Mouse (Mus musculus): ENCODE results near the gene Mpp3. TPM values are rescaled to one million over a fixed set of nuclear protein-coding genes. Genes with fewer than 3 reads are reported as not detected.
A peak's percentile ranks its signal among the peaks of the same experiment; 100 is the strongest.

Gene Mpp3
- polyA plus RNA-seq, 1 experiment = 2.1 TPM

- peak within 1 kb of the TSS; percentile 29 for H3ac ChIP-seq (ENCODE audit: control insufficient read depth, insufficient read length)
- peaks cover 12% of the 10 kb centered on the region for H3K79me2 ChIP-seq (ENCODE audit: control insufficient read depth, insufficient read depth)
- peaks cover 11% of the 10 kb centered on the region for H3K36me3 ChIP-seq (ENCODE audit: control insufficient read depth, insufficient read depth)
- peak; percentile 79 for TF ChIP-seq POLR2A (IDR thresholded peaks at IDR 0.05; ENCODE audit: insufficient read length, low read depth)
- TF ChIP-seq USF1 (IDR thresholded peaks at IDR 0.05; ENCODE audit: low read depth) = peak; percentile 95
- TF ChIP-seq TCF3 (IDR thresholded peaks at IDR 0.05; ENCODE audit: insufficient read length, low read depth) = peak; percentile 73
- peak; percentile 76 to 99 (median 98) for TF ChIP-seq MYOD1 (IDR thresholded peaks at IDR 0.05; ENCODE audit: control insufficient read depth in 1 of 3, insufficient read length in 2 of 3, low read depth in 2 of 3)
- no peak for TF ChIP-seq E2F4 (IDR thresholded peaks at IDR 0.05; ENCODE audit: insufficient read depth)
- peak; percentile 65 for TF ChIP-seq POLR2AphosphoS2 (IDR thresholded peaks at IDR 0.05; ENCODE audit: insufficient read length, low read depth)
- no peak for TF ChIP-seq REST (IDR thresholded peaks at IDR 0.05; ENCODE audit: insufficient read depth, insufficient read length)
- peak; percentile 50 for TF ChIP-seq TCF12 (IDR thresholded peaks at IDR 0.05; ENCODE audit: insufficient read depth, poor library complexity, severe bottlenecking)
- no peak for TF ChIP-seq CEBPB (IDR thresholded peaks at IDR 0.05; ENCODE audit: insufficient read depth, poor library complexity, severe bottlenecking)
- peak; percentile 80 to 98 (median 94) for TF ChIP-seq MYOG (IDR thresholded peaks at IDR 0.05; ENCODE audit: control insufficient read depth in 1 of 3, insufficient read depth in 1 of 3, insufficient read length in 2 of 3, low read depth in 2 of 3)
- peak; percentile 24 for TF ChIP-seq MAX (IDR thresholded peaks at IDR 0.05; ENCODE audit: low read depth)
- TF ChIP-seq SRF (IDR thresholded peaks at IDR 0.05; ENCODE audit: control insufficient read depth, insufficient read length, low read depth) = no peak
- peaks cover 11% of the 10 kb centered on the region for H3K27me3 ChIP-seq (ENCODE audit: control insufficient read depth, insufficient read depth, insufficient read length)
- H3K4me2 ChIP-seq (ENCODE audit: low read depth) = peak within 1 kb of the TSS; percentile 92
- peak within 1 kb of the TSS; percentile 50 for H3K4me3 ChIP-seq
Observed at GRCm38 (mm10) chr11:101984054-101985025, 43.9 kb downstream of the Mpp3 start, which contains the start of gene Cfap97d1. Gene Cfap97d1, plus strand, starts transcription at chr11:101984279.

GRCm38 (mm10) chr11:101983431-101983921 lies 44.8 kb downstream of the Mpp3 start:
- Histone ChIP-seq H3K27me3 (ENCODE audit: control insufficient read depth, insufficient read depth, insufficient read length) (peaks cover 6% of the 10 kb centered on the region), H3K36me3 (ENCODE audit: control insufficient read depth, insufficient read depth) (peaks cover 15% of the 10 kb centered on the region), H3K4me2 (ENCODE audit: low read depth) (peak overlapping the region; percentile 92), H3K4me3 (peak overlapping the region; percentile 50), H3ac (ENCODE audit: control insufficient read depth, insufficient read length) (no peak overlapping the region), H3K79me2 (ENCODE audit: control insufficient read depth, insufficient read depth) (peaks cover 12% of the 10 kb centered on the region)
- TF ChIP-seq POLR2AphosphoS2 (IDR thresholded peaks at IDR 0.05; ENCODE audit: insufficient read length, low read depth) = no peak
- no peak for TF ChIP-seq MYOG (IDR thresholded peaks at IDR 0.05; ENCODE audit: control insufficient read depth in 1 of 3, insufficient read depth in 1 of 3, insufficient read length in 2 of 3, low read depth in 2 of 3)
- no peak for TF ChIP-seq TCF3 (IDR thresholded peaks at IDR 0.05; ENCODE audit: insufficient read length, low read depth)
- TF ChIP-seq REST (IDR thresholded peaks at IDR 0.05; ENCODE audit: insufficient read depth, insufficient read length) = no peak
- TF ChIP-seq POLR2A (IDR thresholded peaks at IDR 0.05; ENCODE audit: insufficient read length, low read depth) = no peak
- TF ChIP-seq CEBPB (IDR thresholded peaks at IDR 0.05; ENCODE audit: insufficient read depth, poor library complexity, severe bottlenecking) = no peak
- no peak for TF ChIP-seq SRF (IDR thresholded peaks at IDR 0.05; ENCODE audit: control insufficient read depth, insufficient read length, low read depth)
- TF ChIP-seq E2F4 (IDR thresholded peaks at IDR 0.05; ENCODE audit: insufficient read depth) = no peak

GRCm38 (mm10) chr11:101982981-101983411 lies 45.3 kb downstream of the Mpp3 start:
- no peak overlapping the region for H3ac ChIP-seq (ENCODE audit: control insufficient read depth, insufficient read length)
- H3K27me3 ChIP-seq (ENCODE audit: control insufficient read depth, insufficient read depth, insufficient read length) = peaks cover 6% of the 10 kb centered on the region
- H3K36me3 ChIP-seq (ENCODE audit: control insufficient read depth, insufficient read depth) = peaks cover 15% of the 10 kb centered on the region
- no peak for TF ChIP-seq MAX (IDR thresholded peaks at IDR 0.05; ENCODE audit: low read depth)
- no peak for TF ChIP-seq TCF12 (IDR thresholded peaks at IDR 0.05; ENCODE audit: insufficient read depth, poor library complexity, severe bottlenecking)
- no peak for TF ChIP-seq POLR2AphosphoS2 (IDR thresholded peaks at IDR 0.05; ENCODE audit: insufficient read length, low read depth)
- TF ChIP-seq MYOD1 (IDR thresholded peaks at IDR 0.05; ENCODE audit: control insufficient read depth in 1 of 3, insufficient read length in 2 of 3, low read depth in 2 of 3) = no peak
- no peak for TF ChIP-seq CEBPB (IDR thresholded peaks at IDR 0.05; ENCODE audit: insufficient read depth, poor library complexity, severe bottlenecking)
- H3K4me3 ChIP-seq = peak overlapping the region; percentile 50
- peaks cover 12% of the 10 kb centered on the region for H3K79me2 ChIP-seq (ENCODE audit: control insufficient read depth, insufficient read depth)
- H3K4me2 ChIP-seq (ENCODE audit: low read depth) = peak overlapping the region; percentile 92

GRCm38 (mm10) chr11:101981850-101982249 lies 46.4 kb downstream of the Mpp3 start:
- peaks cover 15% of the 10 kb centered on the region for H3K36me3 ChIP-seq (ENCODE audit: control insufficient read depth, insufficient read depth)
- H3K4me2 ChIP-seq (ENCODE audit: low read depth) = peak overlapping the region; percentile 52
- TF ChIP-seq TCF3 (IDR thresholded peaks at IDR 0.05; ENCODE audit: insufficient read length, low read depth) (no peak), SRF (IDR thresholded peaks at IDR 0.05; ENCODE audit: control insufficient read depth, insufficient read length, low read depth) (peak; percentile 17)
- H3K79me2 ChIP-seq (ENCODE audit: control insufficient read depth, insufficient read depth) = peaks cover 12% of the 10 kb centered on the region
- no peaks in the 10 kb centered on the region for H3K27me3 ChIP-seq (ENCODE audit: control insufficient read depth, insufficient read depth, insufficient read length)
- no peak overlapping the region for H3ac ChIP-seq (ENCODE audit: control insufficient read depth, insufficient read length)
- H3K4me3 ChIP-seq = no peak overlapping the region
